Mouse (Mus musculus): ENCODE data around the gene Pard6b.

Pard6b gene

GRCm38 (mm10) chr2:168128211-168128859 is 47.5 kb downstream of the Pard6b start:
- peak; percentile 92 for DNase-seq (ENCODE audit: low read depth, low spot score)

GRCm38 (mm10) chr2:168130046-168130445 is 49.2 kb downstream of the Pard6b start:
- DNase-seq (ENCODE audit: low read depth, low spot score), result no peak

- DNase-seq (ENCODE audit: low read depth, low spot score), result no peak
These were observed 56.4 kb downstream of the Pard6b start for GRCm38 (mm10) chr2:168137161-168137560.

- peak; percentile 51 for DNase-seq (ENCODE audit: low read depth, low spot score)
These were observed 63.0 kb downstream of the Pard6b start for GRCm38 (mm10) chr2:168143794-168144193.

- DNase-seq (ENCODE audit: low read depth, low spot score), result no peak
These were observed 64.6 kb downstream of the Pard6b start for GRCm38 (mm10) chr2:168145437-168145836.

GRCm38 (mm10) chr2:168147722-168148432 is 67.1 kb downstream of the Pard6b start:
- DNase-seq (ENCODE audit: low read depth, low spot score), result no peak

GRCm38 (mm10) chr2:168149241-168149640 is 68.4 kb downstream of the Pard6b start:
- no peak for DNase-seq (ENCODE audit: low read depth, low spot score)

Data from mesoderm, embryonic 11.5 days (tissue).